Mouse (Mus musculus) heart, postnatal 0 days (tissue): ENCODE data around the gene Dtnbp1. TPM values are rescaled to one million over a fixed set of nuclear protein-coding genes. Genes with fewer than 3 reads are reported as not detected.

ENCODE experiments used
- ATAC-seq: fragments of 200-750 bp; cut with Nextera tagmentation; 2 replicates; pipeline ENCODE4 v1.8.0; 2017; ENCODE audit warnings: low read depth, moderate number of reproducible peaks, moderate library complexity; ENCODE audit not compliant: insufficient read depth
- DNase-seq: peaks from one replicate; pipeline ENCODE4 v3.0.0-alpha.2; 2016; ENCODE audit warnings: low spot score
- H3K27ac ChIP-seq: fragments of 300-500 bp; sonication (generic); 2 replicates; pipeline ENCODE4 v1.5.1; 2014; ENCODE audit warnings: low read depth, mild to moderate bottlenecking
- H3K27me3 ChIP-seq: fragments of 300-500 bp; sonication (generic); 2 replicates; pipeline ENCODE4 v1.6.1; 2014; ENCODE audit warnings: low read length, mixed read lengths; ENCODE audit not compliant: control insufficient read depth, insufficient read depth
- H3K36me3 ChIP-seq: fragments of 300-500 bp; sonication (generic); replicated peaks from 2 replicates; pipeline ENCODE4 v1.6.1; 2014; ENCODE audit warnings: low read length, mixed read lengths; ENCODE audit not compliant: control insufficient read depth, insufficient read depth
- H3K4me1 ChIP-seq: fragments of 300-500 bp; sonication (generic); 2 replicates; pipeline ENCODE4 v1.6.1; 2014; ENCODE audit warnings: antibody characterized with exemption; ENCODE audit not compliant: control insufficient read depth, insufficient read depth
- H3K4me2 ChIP-seq: fragments of 300-500 bp; sonication (generic); 2 replicates; pipeline ENCODE4 v1.6.1; 2014; ENCODE audit warnings: low read depth, mild to moderate bottlenecking, low read length, moderate library complexity
- H3K4me3 ChIP-seq: fragments of 300-500 bp; sonication (generic); 2 replicates; pipeline ENCODE4 v1.5.1; 2014; ENCODE audit warnings: low read depth, low read length
- H3K9ac ChIP-seq: fragments of 300-500 bp; sonication (generic); replicated peaks from 2 replicates; pipeline ENCODE4 v1.6.1; 2014; ENCODE audit warnings: low read depth, low read length, mixed read lengths
- H3K9me3 ChIP-seq: fragments of 300-500 bp; sonication (generic); replicated peaks from 2 replicates; pipeline ENCODE4 v1.6.1; 2016; ENCODE audit warnings: low read length; ENCODE audit not compliant: control insufficient read depth
- CTCF ChIP-seq: IDR thresholded peaks from 2 replicates; pipeline ENCODE4 v1.5.1; 2016; ENCODE audit warnings: antibody characterized with exemption, control low read depth, low read depth
- EP300 ChIP-seq: IDR thresholded peaks from 2 replicates; pipeline ENCODE4 v1.6.1; 2016; ENCODE audit warnings: antibody characterized with exemption, low read depth
- WGBS: fragments of 180-500 bp; shearing (Covaris S2); extraction: QIAGEN DNeasy Blood & Tissue Kit; methylation state at CpG from one replicate; pipeline ENCODE4 v1.1.7; 2014; 5-methylcytosine and 5-hydroxymethylcytosine counted together
- polyA plus RNA-seq: library from polyadenylated mRNA; unstranded; fragments of >200 nt; fragmentation: Nextera tagmentation; extraction: Ambion mirVana; gene quantifications from 2 replicates; pipeline ENCODE4 v1.2.1, GENCODE M21; 2015
- total RNA-seq: library from RNA; depleted of rRNA; stranded (reverse); fragments of >200 nt; gene quantifications from 2 replicates; pipeline ENCODE4 v1.2.3, GENCODE M21; 2014; ENCODE audit warnings: low replicate concordance

Gene Dtnbp1
- total and polyA plus RNA-seq, 2 experiments from 2014 or later, result 53.7 to 86.0 TPM

- Histone ChIP-seq H3K4me1 (no peaks in the 10 kb centered on the region; the same call in 1 of the 2 replicates), H3K27me3 (no peaks in the 10 kb centered on the region), H3K4me3 (no peak overlapping the region), H3K27ac (no peak overlapping the region), H3K36me3 (peaks cover 88% of the 10 kb centered on the region), H3K9me3 (no peaks in the 10 kb centered on the region), H3K4me2 (no peak overlapping the region), H3K9ac (no peak overlapping the region)
- WGBS, result 95% methylated on average over 5 of the region's 5 CpGs
- ATAC-seq (no peak), DNase-seq (no peak)
- TF ChIP-seq EP300 (no peak), CTCF (no peak)
Observed at GRCm38 (mm10) chr13:44921721-44922120, 80.2 kb downstream of the Dtnbp1 start.

- no peak overlapping the region for H3K9ac ChIP-seq
- ATAC-seq (no peak), DNase-seq (no peak)
- TF ChIP-seq EP300 (no peak), CTCF (no peak)
- H3K4me1 ChIP-seq, result no peaks in the 10 kb centered on the region
- no peak overlapping the region for H3K27ac ChIP-seq
- no peaks in the 10 kb centered on the region for H3K9me3 ChIP-seq
- no peaks in the 10 kb centered on the region for H3K27me3 ChIP-seq
- H3K36me3 ChIP-seq, result peaks cover 91% of the 10 kb centered on the region
- WGBS, result 81% methylated on average over 10 of the region's 10 CpGs
- H3K4me3 ChIP-seq, result no peak overlapping the region
- H3K4me2 ChIP-seq, result no peak overlapping the region
Observed at GRCm38 (mm10) chr13:44921095-44921494, 80.9 kb downstream of the Dtnbp1 start.

- DNase-seq, result no peak
- TF ChIP-seq CTCF (no peak), EP300 (no peak)
Observed at GRCm38 (mm10) chr13:44918269-44918668, 83.7 kb downstream of the Dtnbp1 start.

GRCm38 (mm10) chr13:44917202-44917601 lies 84.7 kb downstream of the Dtnbp1 start:
- no peak overlapping the region for H3K4me2 ChIP-seq
- no peaks in the 10 kb centered on the region for H3K9me3 ChIP-seq
- H3K27me3 ChIP-seq, result no peaks in the 10 kb centered on the region
- ATAC-seq, result no peak
- DNase-seq, result no peak
- TF ChIP-seq CTCF (no peak), EP300 (no peak)
- no peak overlapping the region for H3K27ac ChIP-seq
- WGBS, result 86% methylated on average over 4 of the region's 4 CpGs
- H3K4me1 ChIP-seq, result 0 out of 2 replicates have a peak, but pooled peaks cover 9% of the 10 kb centered on the region
- peaks cover 99% of the 10 kb centered on the region for H3K36me3 ChIP-seq
- no peak overlapping the region for H3K4me3 ChIP-seq
- H3K9ac ChIP-seq, result no peak overlapping the region

More at GRCm38 (mm10) chr13:44918269-44918668, 83.7 kb downstream of the Dtnbp1 start:
- ATAC-seq, result no peak
- Histone ChIP-seq H3K9me3 (no peaks in the 10 kb centered on the region), H3K4me1 (no peaks in the 10 kb centered on the region), H3K27me3 (no peaks in the 10 kb centered on the region), H3K4me2 (no peak overlapping the region), H3K9ac (no peak overlapping the region), H3K36me3 (peaks cover 100% of the 10 kb centered on the region), H3K27ac (no peak overlapping the region), H3K4me3 (no peak overlapping the region)
- WGBS, result 88% methylated on average over 2 of the region's 2 CpGs

GRCm38 (mm10) chr13:44915945-44916344 lies 86.0 kb downstream of the Dtnbp1 start:
- TF ChIP-seq EP300 (no peak), CTCF (no peak)
- H3K4me2 ChIP-seq, result no peak overlapping the region
- ATAC-seq, result no peak
- H3K27ac ChIP-seq, result no peak overlapping the region
- peaks cover 94% of the 10 kb centered on the region for H3K36me3 ChIP-seq
- H3K4me1 ChIP-seq, result peaks cover 16% of the 10 kb centered on the region; the same call in 1 of the 2 replicates
- H3K9ac ChIP-seq, result no peak overlapping the region
- peak; percentile 28 for DNase-seq
- no peaks in the 10 kb centered on the region for H3K9me3 ChIP-seq
- H3K27me3 ChIP-seq, result no peaks in the 10 kb centered on the region
- no peak overlapping the region for H3K4me3 ChIP-seq
- 20% methylated on average over 4 of the region's 4 CpGs for WGBS

GRCm38 (mm10) chr13:44915382-44915781 lies 86.6 kb downstream of the Dtnbp1 start:
- Histone ChIP-seq H3K27me3 (no peaks in the 10 kb centered on the region), H3K4me3 (no peak overlapping the region), H3K9me3 (no peaks in the 10 kb centered on the region), H3K36me3 (peaks cover 94% of the 10 kb centered on the region), H3K9ac (no peak overlapping the region), H3K4me1 (peaks cover 22% of the 10 kb centered on the region; the same call in 1 of the 2 replicates), H3K27ac (no peak overlapping the region), H3K4me2 (no peak overlapping the region)
- ATAC-seq (no peak), DNase-seq (no peak)
- 83% methylated on average over 5 of the region's 5 CpGs for WGBS
- TF ChIP-seq CTCF, result no peak
- no peak for TF ChIP-seq EP300
